Mouse (Mus musculus) frontal cortex, adult 2 months (tissue): ENCODE data around the gene Akap13. TPM values are rescaled to one million over a fixed set of nuclear protein-coding genes. Genes with fewer than 3 reads are reported as not detected.

Source experiments
- DNase-seq, 2 experiments: peaks; one replicate each; pipeline ENCODE4 v3.0.0; 2022; ENCODE audit warnings: low spot score in 1 of 2; ENCODE audit errors: extremely low spot score in 1 of 2
- polyA plus RNA-seq: library from polyadenylated mRNA; depleted of rRNA; stranded (reverse); fragments of >200 nt; gene quantifications from 2 replicates; pipeline ENCODE4 v1.2.3, GENCODE M21; 2012; rRNA removed

The Akap13 gene
- 19.8 and 23.3 TPM in 2 replicates for polyA plus RNA-seq

- peak; percentile 96 to 98 for DNase-seq
Observed at GRCm38 (mm10) chr7:75455223-75456151, at the start of gene Akap13. Gene Akap13 (plus strand): TSS chr7:75455534.

- DNase-seq = no peak
Observed at GRCm38 (mm10) chr7:75410641-75411040, 44.7 kb upstream of the Akap13 start.

- DNase-seq = no peak
Observed at GRCm38 (mm10) chr7:75411226-75411625, 44.1 kb upstream of the Akap13 start.

- no peak for DNase-seq
Observed at GRCm38 (mm10) chr7:75412011-75412510, 43.3 kb upstream of the Akap13 start.

GRCm38 (mm10) chr7:75412568-75412967, 42.8 kb upstream of the Akap13 start:
- DNase-seq = no peak

GRCm38 (mm10) chr7:75413903-75414302, 41.4 kb upstream of the Akap13 start:
- DNase-seq = no peak

- DNase-seq = no peak
Observed at GRCm38 (mm10) chr7:75414316-75414715, 41.0 kb upstream of the Akap13 start.

- no peak for DNase-seq
Observed at GRCm38 (mm10) chr7:75415166-75415881, 40.0 kb upstream of the Akap13 start.

GRCm38 (mm10) chr7:75415882-75416585, 39.3 kb upstream of the Akap13 start:
- DNase-seq = no peak

- DNase-seq = no peak
Observed at GRCm38 (mm10) chr7:75420927-75421326, 34.4 kb upstream of the Akap13 start.

- no peak for DNase-seq
Observed at GRCm38 (mm10) chr7:75424121-75424520, 31.2 kb upstream of the Akap13 start.

- DNase-seq = no peak
Observed at GRCm38 (mm10) chr7:75427322-75427721, 28.0 kb upstream of the Akap13 start.

- no peak for DNase-seq
Observed at GRCm38 (mm10) chr7:75428913-75429312, 26.4 kb upstream of the Akap13 start.

- DNase-seq = no peak
Observed at GRCm38 (mm10) chr7:75430550-75430949, 24.8 kb upstream of the Akap13 start.

GRCm38 (mm10) chr7:75431043-75431442, 24.3 kb upstream of the Akap13 start:
- no peak for DNase-seq

GRCm38 (mm10) chr7:75432046-75432445, 23.3 kb upstream of the Akap13 start:
- DNase-seq = no peak

GRCm38 (mm10) chr7:75436413-75437174, 18.7 kb upstream of the Akap13 start:
- DNase-seq = no peak

GRCm38 (mm10) chr7:75439570-75439969, 15.8 kb upstream of the Akap13 start:
- no peak for DNase-seq

- no peak for DNase-seq
Observed at GRCm38 (mm10) chr7:75440241-75440640, 15.1 kb upstream of the Akap13 start.

- no peak for DNase-seq
Observed at GRCm38 (mm10) chr7:75441947-75442346, 13.4 kb upstream of the Akap13 start.
